Mouse (Mus musculus) liver, embryonic 14.5 days (tissue): ENCODE results near the gene Hnrnpk. TPM values are rescaled to one million over a fixed set of nuclear protein-coding genes. Genes with fewer than 3 reads are reported as not detected.
A peak's percentile ranks its signal among the peaks of the same experiment; 100 is the strongest.
"Not testable (repeated sequence)": the region's sequence is repeated elsewhere in the genome, so short reads cannot be mapped to it uniquely, and the experiment has no call there.

Experiments used
- ATAC-seq: fragments of 200-750 bp; cut with Nextera tagmentation; 2 replicates; pipeline ENCODE4 v1.8.0; 2017; ENCODE audit warnings: moderate number of reproducible peaks, mild to moderate bottlenecking, moderate library complexity; ENCODE audit not compliant: insufficient read depth
- DNase-seq, 3 experiments: peaks; one replicate each; pipeline ENCODE4 v3.0.0-alpha.2; 2012 to 2013; ENCODE audit warnings: low read depth in 3 of 3, low spot score in 3 of 3
- H3K27ac ChIP-seq: fragments of 300-500 bp; sonication (generic); 2 replicates; pipeline ENCODE4 v1.5.1; 2014; ENCODE audit warnings: moderate library complexity, mild to moderate bottlenecking, control low read depth, inconsistent platforms
- H3K27me3 ChIP-seq: fragments of 300-500 bp; sonication (generic); 2 replicates; pipeline ENCODE4 v1.6.1; 2014; ENCODE audit warnings: mild to moderate bottlenecking, low read length, moderate library complexity; ENCODE audit not compliant: control insufficient read depth, insufficient read depth
- H3K36me3 ChIP-seq: fragments of 300-500 bp; sonication (generic); replicated peaks from 2 replicates; pipeline ENCODE4 v1.6.1; 2014; ENCODE audit warnings: low read depth; ENCODE audit not compliant: control insufficient read depth, insufficient read depth
- H3K4me1 ChIP-seq, 2 experiments: fragments of 200-500 bp in 1 of 2; fragments of 300-500 bp in 1 of 2; sonication (generic) in 1 of 2; replicated peaks; 2 replicates each; pipeline ENCODE4 v1.6.1; 2012 to 2014; ENCODE audit warnings: antibody characterized with exemption in 1 of 2, inconsistent platforms in 1 of 2, low read length in 1 of 2; ENCODE audit not compliant: control insufficient read depth in 2 of 2, insufficient read depth in 2 of 2
- H3K4me2 ChIP-seq: fragments of 300-500 bp; sonication (generic); 2 replicates; pipeline ENCODE4 v1.6.1; 2014; ENCODE audit warnings: low read depth, mild to moderate bottlenecking, control low read depth, moderate library complexity
- H3K4me3 ChIP-seq, 2 experiments: fragments of 200-500 bp in 1 of 2; fragments of 300-500 bp in 1 of 2; sonication (generic) in 1 of 2; 2 replicates each; pipeline ENCODE4 v1.5.1; 2012 to 2014; ENCODE audit warnings: low read depth in 2 of 2, low read length in 2 of 2, mild to moderate bottlenecking in 2 of 2, control low read depth in 1 of 2, inconsistent platforms in 1 of 2, moderate library complexity in 1 of 2; ENCODE audit not compliant: insufficient read depth in 1 of 2
- H3K9ac ChIP-seq: fragments of 300-500 bp; sonication (generic); replicated peaks from 2 replicates; pipeline ENCODE4 v1.6.1; 2014; ENCODE audit warnings: mild to moderate bottlenecking, control low read depth, moderate library complexity
- H3K9me3 ChIP-seq: fragments of 300-500 bp; sonication (generic); 2 replicates; pipeline ENCODE4 v1.6.1; 2016; ENCODE audit warnings: low read length, mixed read lengths; ENCODE audit not compliant: control insufficient read depth
- CTCF ChIP-seq: IDR thresholded peaks from 2 replicates; pipeline ENCODE4 v1.5.1; 2016; ENCODE audit warnings: antibody characterized with exemption, low read depth, control low read depth
- EP300 ChIP-seq: IDR thresholded peaks from 2 replicates; pipeline ENCODE4 v1.6.1; 2016; ENCODE audit warnings: antibody characterized with exemption, low read depth
- WGBS: fragments of 180-500 bp; shearing (Covaris S2); extraction: QIAGEN DNeasy Blood & Tissue Kit; methylation state at CpG from one replicate; pipeline ENCODE4 v1.1.7; 2014; ENCODE audit not compliant: insufficient replicate concordance; 5-methylcytosine and 5-hydroxymethylcytosine counted together
- polyA plus RNA-seq, 2 experiments: library from polyadenylated mRNA; depleted of rRNA in 1 of 2; stranded (reverse) in 1 of 2; unstranded in 1 of 2; fragments of >200 nt; fragmentation: Nextera tagmentation in 1 of 2; extraction: Ambion mirVana in 1 of 2; gene quantifications; 2 replicates each; pipeline versions ENCODE4 v1.2.1 to v1.2.3; 2012 to 2014

The Hnrnpk gene
- polyA plus RNA-seq, 2 experiments = 260 to 584 TPM

DNA sequence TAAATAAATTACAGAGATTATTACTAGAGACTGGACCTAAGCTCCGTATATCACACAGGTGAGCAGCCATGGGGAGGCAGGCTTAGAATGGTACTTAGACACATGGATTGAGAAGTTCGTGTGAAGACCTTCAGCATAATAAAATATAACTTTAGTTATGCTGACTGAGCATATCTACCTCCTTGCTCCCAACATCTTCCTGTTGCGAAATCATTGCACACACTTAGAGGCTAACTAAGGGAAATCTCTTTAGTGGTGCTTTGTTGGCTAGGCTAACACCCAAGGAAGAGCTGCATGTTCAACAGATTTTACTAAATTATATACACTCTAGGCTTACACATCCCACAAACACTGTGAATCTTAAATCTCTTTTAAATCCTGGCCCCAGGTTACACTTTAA, 36.8 kb downstream of the Hnrnpk start:
- no peak overlapping the region for H3K4me2 ChIP-seq
- 60% methylated on average over 3 of the region's 3 CpGs for WGBS
- H3K36me3 ChIP-seq = no peaks in the 10 kb centered on the region
- no peaks in the 10 kb centered on the region for H3K9me3 ChIP-seq
- H3K27ac ChIP-seq = no peak overlapping the region
- no peak overlapping the region for H3K9ac ChIP-seq
- DNase-seq (no peak), ATAC-seq (no peak)
- no peaks in the 10 kb centered on the region for H3K27me3 ChIP-seq
- no peak overlapping the region for H3K4me3 ChIP-seq
- peaks cover 0 to 3% of the 10 kb centered on the region in 2 experiments; a peak in 1 of 4 replicates for H3K4me1 ChIP-seq
- TF ChIP-seq EP300 = no peak
- TF ChIP-seq CTCF = no peak

DNA sequence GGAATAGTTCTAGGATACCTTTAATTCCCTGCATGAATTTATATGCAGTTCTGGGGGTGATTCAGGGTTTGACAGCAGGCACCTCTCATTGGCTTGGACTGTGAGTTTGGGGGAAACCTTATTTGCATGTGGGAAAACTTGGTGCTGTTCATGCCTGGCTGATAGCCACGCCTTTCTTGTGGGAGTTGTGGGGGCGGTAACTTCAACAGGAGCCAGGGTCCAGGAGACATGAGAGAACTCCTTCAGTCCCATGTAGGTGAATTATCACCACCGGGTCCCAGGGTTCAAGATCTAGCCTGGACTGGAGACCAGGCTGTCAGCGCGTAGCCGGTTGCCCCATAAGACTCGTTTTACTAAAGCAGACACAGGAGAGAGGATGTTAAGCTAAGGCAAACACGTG, 38.0 kb downstream of the Hnrnpk start:
- H3K4me2 ChIP-seq, H3K36me3 ChIP-seq, H3K27ac ChIP-seq, H3K9ac ChIP-seq, H3K4me3 ChIP-seq, H3K27me3 ChIP-seq, H3K9me3 ChIP-seq, DNase-seq, ATAC-seq, H3K4me1 ChIP-seq: not testable (repeated sequence)
- 66% methylated on average over 8 of the region's 8 CpGs for WGBS

DNA sequence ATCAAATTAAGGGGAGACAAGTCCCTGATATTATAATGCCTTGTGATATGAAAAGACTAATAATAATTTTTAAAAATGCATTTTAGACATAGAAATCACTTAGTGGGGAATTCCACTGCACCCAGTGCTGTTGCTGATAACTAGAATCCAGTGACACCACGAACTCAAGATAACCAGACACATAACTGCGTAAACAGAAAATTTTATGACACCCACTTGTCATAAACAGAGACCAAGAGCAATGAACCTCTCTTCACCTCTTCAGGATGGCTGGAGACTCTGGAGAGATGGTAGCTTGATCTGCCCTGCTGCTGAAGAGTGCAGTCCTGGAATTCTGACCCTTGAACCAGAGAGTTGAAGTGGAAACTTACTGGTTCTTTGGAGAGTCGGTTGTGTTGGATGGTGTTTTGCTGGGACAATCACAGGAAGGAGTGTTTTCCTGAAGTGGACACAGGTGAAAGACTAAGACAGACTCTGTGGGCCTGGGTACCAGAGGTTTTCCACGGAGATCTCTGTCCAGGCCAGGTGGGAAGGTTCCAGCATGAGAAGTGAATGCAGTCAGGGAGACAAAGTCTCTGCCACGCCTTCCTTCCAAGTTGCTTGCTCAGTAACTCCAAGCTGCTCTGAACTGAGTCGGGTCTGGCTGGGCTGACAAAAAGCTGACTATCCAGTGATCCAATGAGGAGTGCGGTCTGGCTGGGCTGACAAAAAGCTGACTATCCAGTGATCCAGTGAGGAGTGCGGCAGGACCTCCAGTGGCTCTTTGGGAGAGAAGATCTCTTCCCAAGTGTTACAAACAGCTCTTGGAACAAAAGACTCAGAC, 38.6 kb downstream of the Hnrnpk start:
- ATAC-seq = no peak
- WGBS = 48% methylated on average over 8 of the region's 8 CpGs
- DNase-seq = no peak
- no peaks in the 10 kb centered on the region for H3K36me3 ChIP-seq
- H3K27me3 ChIP-seq = no peaks in the 10 kb centered on the region
- no peak overlapping the region for H3K4me3 ChIP-seq
- no peak for TF ChIP-seq CTCF
- TF ChIP-seq EP300 = no peak
- no peaks in the 10 kb centered on the region for H3K9me3 ChIP-seq
- H3K4me2 ChIP-seq = no peak overlapping the region
- no peak overlapping the region for H3K9ac ChIP-seq
- no peak overlapping the region for H3K27ac ChIP-seq
- peaks cover 0 to 3% of the 10 kb centered on the region in 2 experiments; a peak in 2 of 4 replicates for H3K4me1 ChIP-seq

DNA sequence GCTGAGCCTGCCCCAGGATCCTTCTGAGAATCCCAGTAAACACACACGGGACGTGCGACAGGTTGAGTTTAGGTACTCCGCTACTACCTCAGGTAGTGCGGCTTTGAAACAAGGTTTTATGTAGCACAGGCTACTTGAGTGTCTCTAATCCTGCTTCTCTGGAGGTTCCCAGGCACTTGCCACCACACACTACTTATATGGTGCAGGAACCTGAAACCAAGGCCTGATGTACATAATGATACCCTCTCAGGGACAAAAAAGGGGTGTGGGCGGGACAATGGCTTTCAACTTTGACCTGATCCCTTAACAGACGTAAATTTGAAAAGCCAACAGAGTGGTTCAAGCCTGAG, 43.9 kb downstream of the Hnrnpk start:
- Histone ChIP-seq H3K27me3 (peaks cover 4% of the 10 kb centered on the region), H3K36me3 (no peaks in the 10 kb centered on the region), H3K4me3 (peak overlapping the region; percentile 40 to 56), H3K27ac (no peak overlapping the region), H3K9ac (peak overlapping the region; percentile 38; the same call in 1 of the 2 replicates), H3K9me3 (no peaks in the 10 kb centered on the region), H3K4me2 (peak overlapping the region; percentile 88), H3K4me1 (peaks cover 3 to 6% of the 10 kb centered on the region in 2 experiments; a peak in 3 of 4 replicates)
- DNase-seq = no peak
- peak; percentile 64 for ATAC-seq
- WGBS = 6% methylated on average over 7 of the region's 7 CpGs
- no peak for TF ChIP-seq CTCF
- no peak for TF ChIP-seq EP300

DNA sequence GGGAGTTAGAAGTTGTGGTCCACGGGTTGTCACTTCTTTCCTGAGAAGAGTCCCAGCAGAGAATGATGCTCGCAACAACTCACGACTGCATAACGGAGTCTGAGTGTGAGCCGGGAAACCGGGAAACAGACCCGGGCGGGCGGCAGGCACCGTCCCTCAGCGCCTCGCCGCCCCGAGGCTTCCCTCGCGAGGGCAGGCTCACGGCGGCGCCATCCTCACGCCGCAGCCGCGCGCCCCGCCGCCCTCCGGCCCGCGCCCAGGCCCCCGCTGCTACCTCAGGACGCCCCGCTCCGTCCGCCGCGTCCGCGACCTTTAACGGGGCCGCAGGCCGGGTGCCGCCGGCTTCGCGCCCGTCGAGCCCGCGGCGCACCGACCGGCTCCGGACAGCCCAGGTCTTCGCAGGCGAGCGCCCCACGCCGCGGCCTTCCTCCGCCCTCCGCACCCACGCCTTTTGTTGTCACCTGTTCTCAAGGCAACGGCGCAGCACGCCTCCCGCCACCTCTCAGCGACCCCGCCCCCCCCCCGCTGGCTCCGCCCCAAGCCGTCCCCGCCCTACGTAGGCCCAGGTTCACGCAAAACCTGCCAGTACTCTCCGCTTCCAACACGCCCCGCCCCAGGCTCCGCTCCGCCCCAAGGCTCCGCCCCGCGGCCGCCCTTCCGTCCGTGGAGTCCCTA, 44.4 kb downstream of the Hnrnpk start, which contains the start of gene Kif27:
Gene Kif27, minus strand, starts transcription at position 494 of the 675 bp plus-strand sequence.
- Histone ChIP-seq H3K4me2 (peak within 1 kb of the TSS; percentile 88), H3K9ac (peak within 1 kb of the TSS; percentile 38), H3K36me3 (no peaks in the 10 kb centered on the region), H3K27me3 (peaks cover 4% of the 10 kb centered on the region), H3K9me3 (no peaks in the 10 kb centered on the region), H3K27ac (no peak within 1 kb of the TSS), H3K4me3 (peak within 1 kb of the TSS; percentile 56 to 61), H3K4me1 (peaks cover 3 to 6% of the 10 kb centered on the region in 2 experiments; a peak in 3 of 4 replicates)
- TF ChIP-seq CTCF (no peak), EP300 (no peak)
- WGBS = under 1% methylated on average over 77 of the region's 85 CpGs
- ATAC-seq = peak; percentile 98
- DNase-seq = peak; percentile 80 to 87 (median 82)
